Mouse (Mus musculus) myocyte (in vitro differentiated cells): ENCODE measurements around the gene Gucy2f. TPM values are rescaled to one million over a fixed set of nuclear protein-coding genes. Genes with fewer than 3 reads are reported as not detected.
"Not testable (repeated sequence)": the region's sequence is repeated elsewhere in the genome, so short reads cannot be mapped to it uniquely, and the experiment has no call there.

ENCODE experiments used
- H3K27me3 ChIP-seq: one replicate; pipeline ENCODE4 v1.6.1; 2011; ENCODE audit not compliant: control insufficient read depth, insufficient read depth, insufficient read length
- H3K36me3 ChIP-seq: one replicate; pipeline ENCODE4 v1.6.1; 2011; ENCODE audit not compliant: control insufficient read depth, insufficient read depth
- H3K4me2 ChIP-seq: one replicate; pipeline ENCODE4 v1.6.1; 2011; ENCODE audit warnings: low read depth, control low read depth
- H3K4me3 ChIP-seq: one replicate; pipeline ENCODE4 v1.5.1; 2011; ENCODE audit warnings: mild to moderate bottlenecking, control low read depth, moderate library complexity
- H3K79me2 ChIP-seq: one replicate; pipeline ENCODE4 v1.6.1; 2011; ENCODE audit not compliant: control insufficient read depth, insufficient read depth
- H3ac ChIP-seq: one replicate; pipeline ENCODE4 v1.6.1; 2011; ENCODE audit not compliant: control insufficient read depth, insufficient read length
- CEBPB ChIP-seq: IDR thresholded peaks from 2 replicates; pipeline ENCODE4 v1.6.1; 2011; ENCODE audit warnings: mild to moderate bottlenecking, moderate library complexity; ENCODE audit not compliant: poor library complexity, insufficient read depth, severe bottlenecking
- E2F4 ChIP-seq: IDR thresholded peaks from one replicate; pipeline ENCODE4 v1.6.1; 2011; ENCODE audit warnings: mild to moderate bottlenecking, control low read depth, moderate library complexity; ENCODE audit not compliant: insufficient read depth
- MAX ChIP-seq: IDR thresholded peaks from one replicate; pipeline ENCODE4 v1.6.1; 2011; ENCODE audit warnings: low read depth, mild to moderate bottlenecking, control low read depth
- MYOD1 ChIP-seq, 3 experiments: IDR thresholded peaks; one replicate each; pipeline ENCODE4 v1.6.1; 2011; ENCODE audit warnings: control low read depth in 2 of 3, low read depth in 2 of 3, mild to moderate bottlenecking in 2 of 3, moderate library complexity in 1 of 3; ENCODE audit not compliant: insufficient read length in 2 of 3, control insufficient read depth in 1 of 3
- MYOG ChIP-seq, 3 experiments: IDR thresholded peaks; one replicate each; pipeline ENCODE4 v1.6.1; 2011; ENCODE audit warnings: control low read depth in 2 of 3, low read depth in 2 of 3, mild to moderate bottlenecking in 2 of 3; ENCODE audit not compliant: insufficient read length in 2 of 3, control insufficient read depth in 1 of 3, insufficient read depth in 1 of 3
- POLR2A ChIP-seq: IDR thresholded peaks from one replicate; pipeline ENCODE4 v1.6.1; 2011; ENCODE audit warnings: low read depth, mild to moderate bottlenecking, control low read depth, moderate library complexity; ENCODE audit not compliant: insufficient read length
- POLR2AphosphoS2 ChIP-seq: IDR thresholded peaks from one replicate; pipeline ENCODE4 v1.6.1; 2011; ENCODE audit warnings: low read depth, control low read depth; ENCODE audit not compliant: insufficient read length
- REST ChIP-seq: IDR thresholded peaks from one replicate; pipeline ENCODE4 v1.6.1; 2011; ENCODE audit warnings: mild to moderate bottlenecking, control low read depth, moderate library complexity; ENCODE audit not compliant: insufficient read depth, insufficient read length
- SRF ChIP-seq: IDR thresholded peaks from one replicate; pipeline ENCODE4 v1.6.1; 2011; ENCODE audit warnings: low read depth; ENCODE audit not compliant: control insufficient read depth, insufficient read length
- TCF12 ChIP-seq: IDR thresholded peaks from one replicate; pipeline ENCODE4 v1.6.1; 2011; ENCODE audit warnings: mild to moderate bottlenecking, control low read depth; ENCODE audit not compliant: poor library complexity, insufficient read depth, severe bottlenecking
- TCF3 ChIP-seq: IDR thresholded peaks from one replicate; pipeline ENCODE4 v1.6.1; 2011; ENCODE audit warnings: low read depth, control low read depth; ENCODE audit not compliant: insufficient read length
- USF1 ChIP-seq: IDR thresholded peaks from one replicate; pipeline ENCODE4 v1.6.1; 2011; ENCODE audit warnings: low read depth, mild to moderate bottlenecking, control low read depth, moderate library complexity
- polyA plus RNA-seq: library from polyadenylated mRNA; unstranded; fragments of >200 nt; fragmentation: generic; extraction: Trizol; gene quantifications from one replicate; pipeline ENCODE4 v1.2.1, GENCODE M21; 2012; ENCODE audit warnings: missing spikeins

Gucy2f gene
- not detected for polyA plus RNA-seq

DNA sequence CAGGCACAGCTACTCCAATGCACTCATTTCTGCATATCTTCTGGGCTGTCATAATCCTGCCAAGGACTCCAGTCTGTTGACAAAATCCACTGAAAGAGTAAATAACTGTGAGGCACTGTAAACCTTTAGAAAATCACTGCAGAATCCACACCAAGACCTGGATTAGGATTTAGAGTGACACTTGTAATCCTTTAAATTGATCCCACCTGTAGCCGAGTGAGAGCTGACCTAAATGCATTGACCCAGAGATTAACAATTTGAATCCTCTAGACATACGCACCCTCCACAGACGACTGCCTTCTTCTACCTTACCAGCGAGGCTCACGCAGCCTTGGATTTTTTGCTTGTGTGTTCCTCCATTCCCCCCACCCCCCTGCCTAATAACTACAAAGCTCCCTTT is at the start of gene Gucy2f:
Gene Gucy2f (minus strand): TSS at position 101 of the 400 bp plus-strand sequence.
- TF ChIP-seq TCF12 (no peak), MYOG (IDR thresholded peaks at IDR 0.05; ENCODE audit: control insufficient read depth in 1 of 3, insufficient read depth in 1 of 3, insufficient read length in 2 of 3, low read depth in 2 of 3) (no peak), USF1 (no peak), POLR2AphosphoS2 (no peak), CEBPB (no peak), REST (no peak), POLR2A (no peak)
- H3K79me2 ChIP-seq, result no peaks in the 10 kb centered on the region
- no peak within 1 kb of the TSS for H3K4me3 ChIP-seq
- H3ac ChIP-seq, result no peak within 1 kb of the TSS
- no peak within 1 kb of the TSS for H3K4me2 ChIP-seq
- H3K36me3 ChIP-seq, result no peaks in the 10 kb centered on the region
- no peaks in the 10 kb centered on the region for H3K27me3 ChIP-seq

DNA sequence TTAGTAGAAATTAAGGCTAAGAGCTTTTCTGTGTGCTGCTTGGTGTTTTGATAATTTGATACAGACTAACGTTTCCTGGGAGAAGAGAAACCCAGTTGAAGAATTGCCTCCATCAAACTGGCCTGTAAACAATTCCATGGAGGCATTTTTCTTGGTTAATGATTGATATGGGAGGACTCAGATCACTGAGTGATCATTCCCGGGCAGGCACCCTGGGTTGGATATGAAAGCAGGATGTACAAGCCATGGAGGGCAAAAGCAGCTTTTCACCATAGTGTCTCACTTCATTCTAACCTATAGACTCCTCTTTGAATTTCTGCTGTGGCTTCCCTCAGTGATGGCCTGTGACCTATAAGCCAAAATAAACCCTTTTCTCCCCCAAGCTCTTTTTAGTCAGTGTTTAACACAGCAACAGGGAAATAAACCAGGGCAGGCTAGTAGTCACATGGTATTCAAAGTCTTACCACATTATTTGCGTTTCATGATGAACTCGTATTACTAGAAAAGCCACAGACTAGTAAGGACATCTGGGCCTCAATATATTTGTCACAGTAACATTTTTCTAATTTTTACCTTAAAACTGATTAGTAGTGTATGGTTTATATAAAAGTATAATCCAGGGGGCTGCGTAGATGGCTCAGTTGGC is 49.1 kb upstream of the Gucy2f start:
- Histone ChIP-seq H3ac (no peak overlapping the region), H3K4me2 (no peak overlapping the region), H3K79me2 (no peaks in the 10 kb centered on the region), H3K4me3 (no peak overlapping the region), H3K36me3 (no peaks in the 10 kb centered on the region), H3K27me3 (no peaks in the 10 kb centered on the region)
- TF ChIP-seq MYOD1 (IDR thresholded peaks at IDR 0.05; ENCODE audit: control insufficient read depth in 1 of 3, insufficient read length in 2 of 3, low read depth in 2 of 3), result no peak
- no peak for TF ChIP-seq TCF12
- TF ChIP-seq USF1, result no peak
- no peak for TF ChIP-seq POLR2A
- no peak for TF ChIP-seq MAX
- TF ChIP-seq TCF3, result no peak
- TF ChIP-seq CEBPB, result no peak
- no peak for TF ChIP-seq E2F4
- TF ChIP-seq REST, result no peak
- no peak for TF ChIP-seq POLR2AphosphoS2
- TF ChIP-seq SRF, result no peak
- no peak for TF ChIP-seq MYOG (IDR thresholded peaks at IDR 0.05; ENCODE audit: control insufficient read depth in 1 of 3, insufficient read depth in 1 of 3, insufficient read length in 2 of 3, low read depth in 2 of 3)

DNA sequence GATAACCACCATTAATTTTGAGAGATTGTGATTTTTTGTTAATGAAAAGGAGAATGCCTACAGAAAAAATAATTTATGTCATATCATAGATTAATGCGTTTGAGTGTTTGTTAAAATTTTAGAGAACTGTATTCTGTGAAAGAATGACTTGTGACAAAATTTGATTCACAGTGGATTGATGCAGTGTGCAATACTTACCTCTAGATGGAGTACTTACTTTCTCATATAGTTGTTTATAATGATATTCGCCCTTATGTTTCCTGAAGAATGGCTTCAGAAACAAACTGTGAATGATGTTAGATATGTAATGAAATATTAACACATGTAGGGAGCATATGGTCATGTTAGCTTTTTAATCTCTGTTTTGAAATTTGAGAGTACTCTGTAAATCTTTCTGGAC is 40.4 kb upstream of the Gucy2f start:
- H3K36me3 ChIP-seq, result no peaks in the 10 kb centered on the region
- TF ChIP-seq POLR2AphosphoS2 (no peak), CEBPB (no peak), E2F4 (no peak), USF1 (no peak), MYOD1 (IDR thresholded peaks at IDR 0.05; ENCODE audit: control insufficient read depth in 1 of 3, insufficient read length in 2 of 3, low read depth in 2 of 3) (no peak), MYOG (IDR thresholded peaks at IDR 0.05; ENCODE audit: control insufficient read depth in 1 of 3, insufficient read depth in 1 of 3, insufficient read length in 2 of 3, low read depth in 2 of 3) (no peak), MAX (no peak), TCF12 (no peak), REST (no peak), POLR2A (no peak), SRF (no peak), TCF3 (no peak)
- H3K27me3 ChIP-seq, result no peaks in the 10 kb centered on the region
- H3ac ChIP-seq, result no peak overlapping the region
- H3K4me3 ChIP-seq, result no peak overlapping the region
- H3K79me2 ChIP-seq, result no peaks in the 10 kb centered on the region
- H3K4me2 ChIP-seq, result no peak overlapping the region

DNA sequence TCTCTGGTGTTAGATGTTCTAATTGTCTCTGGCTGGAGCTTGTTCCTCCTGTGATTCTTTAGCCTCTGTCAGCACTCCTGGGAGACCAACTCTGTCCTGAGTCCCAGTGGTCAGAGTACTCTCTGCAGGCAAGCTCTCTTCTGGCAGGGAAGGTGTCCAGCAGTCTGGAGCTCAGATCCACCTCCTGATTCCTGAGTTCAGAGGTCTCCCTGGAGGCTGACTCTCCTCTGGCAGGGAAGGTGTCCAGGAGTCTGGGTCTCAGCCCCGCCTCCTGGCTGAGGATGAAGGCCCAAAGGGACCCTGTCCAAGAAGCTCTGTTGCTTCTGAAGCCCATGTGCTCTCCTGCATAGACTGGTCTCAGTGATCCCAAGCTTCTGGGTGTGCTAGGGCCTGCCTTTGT is 39.4 kb upstream of the Gucy2f start:
- not testable (repeated sequence) for H3K36me3 ChIP-seq, H3ac ChIP-seq, H3K27me3 ChIP-seq

DNA sequence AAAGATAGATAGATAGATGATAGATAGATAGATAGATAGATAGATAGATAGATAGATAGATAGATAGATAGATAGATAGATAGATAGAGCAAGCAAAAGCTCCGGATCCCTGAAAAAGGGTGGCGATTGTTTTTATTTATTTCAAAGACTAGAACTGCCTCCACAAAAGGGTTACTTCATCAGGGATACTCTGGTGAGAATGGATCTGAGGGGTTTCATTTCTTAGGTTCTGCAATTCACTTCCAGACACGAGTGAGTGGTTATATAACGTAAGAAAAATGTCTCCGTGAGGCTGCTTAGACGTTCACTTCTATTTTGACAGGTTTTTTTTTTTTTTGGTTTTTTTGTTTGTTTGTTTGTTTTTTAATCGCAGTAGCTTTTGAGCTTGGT is 32.0 kb upstream of the Gucy2f start:
- no peaks in the 10 kb centered on the region for H3K36me3 ChIP-seq
- H3K4me2 ChIP-seq, result peak overlapping the region; percentile 64
- no peaks in the 10 kb centered on the region for H3K27me3 ChIP-seq
- no peak overlapping the region for H3ac ChIP-seq
- no peak for TF ChIP-seq E2F4
- TF ChIP-seq REST, result no peak
- no peak for TF ChIP-seq POLR2AphosphoS2
- peak overlapping the region; percentile 31 for H3K4me3 ChIP-seq
- no peaks in the 10 kb centered on the region for H3K79me2 ChIP-seq

More for the DNA sequence above, 39.4 kb upstream of the Gucy2f start:
- not testable (repeated sequence) for H3K4me3 ChIP-seq, H3K4me2 ChIP-seq, H3K79me2 ChIP-seq
